Mouse (Mus musculus): ENCODE results near the gene Kif23.
A peak's percentile ranks its signal among the peaks of the same experiment; 100 is the strongest.

Kif23 gene

DNA sequence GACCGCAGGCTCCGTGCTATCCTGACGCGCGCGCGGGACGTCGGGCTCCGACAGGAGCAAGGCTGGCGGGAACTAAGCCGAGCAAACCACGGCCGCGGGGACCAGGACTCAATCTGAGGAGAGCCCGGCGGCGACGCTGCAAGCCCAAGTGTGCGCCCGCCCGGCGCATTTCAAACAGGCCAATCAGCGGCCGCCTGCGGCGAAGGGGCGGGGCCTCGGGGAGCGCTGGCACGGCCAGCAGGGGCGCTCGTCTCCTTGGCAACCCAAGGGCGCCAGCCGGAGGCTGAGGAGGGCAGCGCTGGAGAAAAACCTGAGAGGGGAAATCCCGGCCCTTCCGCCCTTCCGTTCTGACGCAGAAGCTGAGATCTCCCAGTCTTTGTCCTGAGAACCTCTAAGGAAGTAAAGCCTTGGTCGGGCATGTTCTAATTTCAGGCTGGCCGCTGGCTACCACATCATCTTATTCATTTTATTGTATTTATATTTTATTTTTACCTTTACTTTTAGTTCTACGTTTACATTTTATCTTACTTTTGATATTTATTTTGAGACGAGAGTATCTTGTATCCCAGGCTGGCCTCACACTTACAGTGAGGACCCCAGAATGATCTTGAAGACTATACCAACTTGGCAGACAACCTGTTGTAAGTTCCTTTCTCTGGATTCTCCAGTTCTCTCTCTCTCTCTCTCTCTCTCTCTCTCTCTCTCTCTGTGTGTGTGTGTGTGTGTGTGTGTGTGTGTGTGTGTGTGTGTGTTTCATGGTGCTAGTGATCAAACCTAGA, at the start of gene Kif23:
Gene Kif23 (minus strand): TSS at position 152 of the 779 bp plus-strand sequence.
- DNase-seq (ENCODE audit: low spot score in 2 of 2) = peak; percentile 99 to 100

GRCm38 (mm10) chr9:61991158-61991557, 44.6 kb upstream of the Kif23 start:
- DNase-seq (ENCODE audit: low spot score in 2 of 2) = no peak

GRCm38 (mm10) chr9:61990738-61991137, 44.2 kb upstream of the Kif23 start:
- no peak for DNase-seq (ENCODE audit: low spot score in 2 of 2)

- DNase-seq (ENCODE audit: low spot score in 2 of 2) = no peak
Observed at GRCm38 (mm10) chr9:61986055-61986454, 39.5 kb upstream of the Kif23 start.

- peak; percentile 53 to 82 for DNase-seq (ENCODE audit: low spot score in 2 of 2)
Observed at GRCm38 (mm10) chr9:61985183-61985863, 38.7 kb upstream of the Kif23 start.

- peak in 1 of 2 experiments; percentile 41 for DNase-seq (ENCODE audit: low spot score in 2 of 2)
Observed at GRCm38 (mm10) chr9:61982940-61983620, 36.5 kb upstream of the Kif23 start.

DNA sequence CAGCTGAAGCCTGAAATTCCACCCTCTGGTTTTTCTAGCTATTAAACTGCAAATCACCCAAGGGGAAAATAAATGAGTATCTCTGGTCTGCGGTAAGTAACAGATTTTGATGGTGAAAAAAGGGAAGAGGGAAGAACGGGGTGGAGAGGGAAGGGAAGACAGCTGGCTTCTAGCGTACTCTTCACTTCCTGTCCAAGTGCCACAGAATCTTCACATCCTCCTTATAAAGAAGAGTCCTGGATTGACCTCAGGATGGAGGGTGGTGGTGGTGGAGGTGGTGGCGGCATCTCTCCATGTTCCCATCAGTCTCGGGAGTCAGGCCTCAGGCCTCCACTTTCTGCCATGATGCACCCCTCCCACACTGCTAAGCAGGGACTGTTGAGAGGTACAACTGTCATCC, 35.3 kb upstream of the Kif23 start:
- DNase-seq (ENCODE audit: low spot score in 2 of 2) = no peak

- no peak for DNase-seq (ENCODE audit: low spot score in 2 of 2)
Observed at GRCm38 (mm10) chr9:61979983-61980382, 33.4 kb upstream of the Kif23 start.

GRCm38 (mm10) chr9:61977258-61977945, 30.8 kb upstream of the Kif23 start:
- no peak for DNase-seq (ENCODE audit: low spot score in 2 of 2)

GRCm38 (mm10) chr9:61972031-61972430, 25.5 kb upstream of the Kif23 start:
- no peak for DNase-seq (ENCODE audit: low spot score in 2 of 2)

DNA sequence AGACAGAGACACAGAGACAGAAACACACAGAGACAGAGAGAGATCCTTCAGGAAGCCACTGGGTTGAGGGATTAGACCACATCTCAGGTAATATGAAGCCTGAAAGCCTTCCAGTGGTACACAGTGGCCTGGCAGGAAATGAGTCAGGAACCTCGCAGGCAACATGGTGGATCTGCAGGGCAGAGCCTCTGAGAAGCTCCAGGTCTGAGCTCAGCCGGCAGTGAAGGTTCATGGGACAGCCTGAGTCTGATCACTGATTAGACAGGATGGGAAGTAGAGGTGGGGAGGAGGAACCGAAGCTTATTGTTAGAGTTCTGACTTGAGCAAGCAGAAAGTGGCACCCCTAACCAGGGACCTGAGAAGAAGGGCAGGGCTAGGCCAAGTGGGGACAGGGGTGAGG, 24.5 kb upstream of the Kif23 start:
- no peak for DNase-seq (ENCODE audit: low spot score in 2 of 2)

DNA sequence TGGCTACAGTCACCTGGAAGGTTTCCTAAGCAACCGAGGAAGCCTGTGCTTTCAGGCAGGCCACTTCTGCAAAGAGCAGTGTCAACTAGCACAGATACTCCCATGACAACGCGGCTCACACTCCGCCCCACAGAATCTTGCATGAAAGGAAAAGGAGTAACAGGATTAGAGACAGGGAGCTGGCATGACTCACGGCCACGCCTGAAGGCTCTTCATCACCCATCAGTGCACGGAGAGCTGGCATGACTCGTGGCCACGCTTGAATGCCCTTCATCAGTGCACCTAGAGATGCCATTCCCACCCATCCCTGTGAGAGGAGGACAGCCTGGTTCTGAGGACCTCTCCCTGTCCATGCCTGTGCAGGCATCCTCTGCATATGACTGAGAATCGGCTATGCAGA, 20.8 kb upstream of the Kif23 start:
- no peak for DNase-seq (ENCODE audit: low spot score in 2 of 2)

- DNase-seq (ENCODE audit: low spot score in 2 of 2) = no peak
Observed at GRCm38 (mm10) chr9:61965987-61966386, 19.4 kb upstream of the Kif23 start.

DNA sequence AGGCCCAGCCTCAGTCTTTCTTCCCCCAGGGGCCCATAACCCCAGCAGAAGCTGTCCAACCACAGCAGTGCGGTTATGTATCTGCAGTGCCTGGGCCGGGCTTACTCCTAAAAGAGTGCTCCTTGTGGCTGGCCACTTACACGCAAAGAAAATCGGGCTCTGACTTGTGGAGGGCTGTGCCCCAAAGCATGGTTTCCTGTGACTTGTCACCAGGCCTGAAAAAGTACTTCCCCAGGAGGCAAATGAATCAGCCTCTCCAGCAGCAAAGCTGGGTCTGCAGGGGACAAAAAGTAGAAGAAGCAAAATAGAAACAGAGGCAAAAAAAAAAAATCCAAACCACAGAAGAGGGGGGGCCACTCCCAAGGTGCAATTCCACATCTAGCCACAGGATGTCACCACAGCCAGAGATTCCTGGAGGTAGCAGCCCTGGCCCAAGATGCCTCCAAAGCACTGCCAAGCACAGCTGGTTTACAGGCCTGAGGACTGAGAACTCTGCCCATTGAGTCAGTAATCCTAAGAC, 18.9 kb upstream of the Kif23 start:
- peak; percentile 75 to 88 for DNase-seq (ENCODE audit: low spot score in 2 of 2)

DNA sequence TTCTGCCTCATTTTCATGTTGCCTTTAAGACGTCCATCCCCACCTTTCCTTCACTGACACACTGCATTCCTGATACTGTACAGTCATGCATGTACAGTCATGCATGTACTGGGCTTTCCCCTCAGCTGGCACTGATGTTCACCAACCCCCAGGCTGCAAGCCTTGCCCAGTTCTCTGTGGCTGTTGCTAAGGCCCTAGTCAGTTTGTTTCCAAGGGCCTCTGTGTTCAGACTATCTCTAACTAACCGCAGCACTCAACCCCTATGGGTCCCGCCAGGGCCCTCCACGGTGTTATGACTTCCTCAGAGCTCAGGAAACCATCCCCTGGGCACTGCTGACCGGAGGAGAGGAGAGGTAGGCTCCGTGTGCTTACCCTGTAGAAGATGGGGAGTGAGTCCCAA, 16.8 kb upstream of the Kif23 start:
- DNase-seq (ENCODE audit: low spot score in 2 of 2) = no peak

- DNase-seq (ENCODE audit: low spot score in 2 of 2) = no peak
Observed at GRCm38 (mm10) chr9:61961181-61961580, 14.6 kb upstream of the Kif23 start.

DNA sequence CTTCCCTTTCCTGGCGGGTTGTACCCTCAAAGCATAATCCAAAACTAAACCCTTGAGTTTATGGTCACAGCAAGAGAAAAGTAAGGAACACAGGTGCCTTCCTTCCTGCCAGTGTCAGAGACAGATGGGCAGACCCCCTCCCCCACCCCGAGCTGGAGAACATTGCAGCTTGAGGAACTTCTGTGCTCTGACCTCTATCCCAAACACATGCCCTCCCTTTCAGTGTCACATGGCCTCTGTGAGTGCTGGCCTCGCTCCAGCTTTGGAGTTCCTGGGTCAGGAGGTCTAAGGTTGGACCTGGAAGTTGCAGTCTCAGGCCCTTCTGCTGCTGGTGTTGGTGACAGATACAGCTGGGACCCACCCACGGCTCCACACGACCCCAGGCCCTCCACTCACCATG, 14.2 kb upstream of the Kif23 start:
- no peak for DNase-seq (ENCODE audit: low spot score in 2 of 2)

DNA sequence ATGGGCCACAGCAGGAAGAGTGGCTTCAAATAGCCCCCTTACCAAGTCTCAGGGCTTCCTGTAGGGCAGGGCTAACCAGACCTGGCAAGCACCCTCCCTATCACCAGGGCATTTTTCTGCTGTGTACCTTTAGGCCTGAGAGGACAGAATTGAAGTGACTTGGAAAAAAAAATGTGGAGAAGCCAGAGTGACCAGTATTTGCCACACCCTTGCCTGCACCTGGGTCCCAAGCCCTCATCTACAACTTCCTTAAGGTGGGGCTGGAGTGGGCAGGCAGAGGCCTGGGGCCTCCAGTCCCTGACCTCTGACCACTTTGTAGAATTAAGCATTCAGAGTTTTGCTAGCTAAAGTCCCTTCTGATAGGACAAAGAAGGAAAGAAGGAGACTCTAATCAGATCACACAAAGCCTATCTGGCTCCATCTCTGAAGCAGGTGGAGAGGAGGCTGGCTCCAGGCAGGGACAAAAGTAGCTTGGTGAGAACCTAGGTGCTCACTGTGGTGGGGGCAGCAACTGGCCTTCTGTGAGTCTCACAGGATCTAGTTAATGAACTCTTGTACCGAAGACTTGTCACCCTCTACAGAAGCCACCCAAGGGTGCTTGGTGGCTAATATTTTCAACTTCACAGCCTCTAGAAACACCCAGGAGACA, 13.5 kb upstream of the Kif23 start:
- DNase-seq (ENCODE audit: low spot score in 2 of 2) = no peak

DNA sequence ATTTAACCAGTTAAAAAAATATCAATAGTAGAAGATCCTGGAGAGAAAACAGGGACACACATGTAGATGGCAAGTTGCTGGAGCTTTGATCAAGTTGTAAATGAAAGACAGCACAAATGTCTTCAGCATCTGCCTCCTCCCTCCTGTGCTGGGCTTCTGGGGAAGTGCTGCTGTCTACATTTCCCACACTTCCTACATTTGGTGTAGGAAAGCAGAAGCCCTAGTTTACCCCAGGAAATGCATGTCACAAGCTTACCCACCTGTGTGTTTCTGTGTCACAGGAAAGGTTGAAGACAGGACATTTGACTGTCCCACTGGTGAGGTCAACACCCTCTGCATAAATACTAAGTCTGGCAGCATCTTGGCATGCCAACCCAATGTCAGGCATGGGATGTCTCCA, 8.1 kb upstream of the Kif23 start:
- no peak for DNase-seq (ENCODE audit: low spot score in 2 of 2)

DNA sequence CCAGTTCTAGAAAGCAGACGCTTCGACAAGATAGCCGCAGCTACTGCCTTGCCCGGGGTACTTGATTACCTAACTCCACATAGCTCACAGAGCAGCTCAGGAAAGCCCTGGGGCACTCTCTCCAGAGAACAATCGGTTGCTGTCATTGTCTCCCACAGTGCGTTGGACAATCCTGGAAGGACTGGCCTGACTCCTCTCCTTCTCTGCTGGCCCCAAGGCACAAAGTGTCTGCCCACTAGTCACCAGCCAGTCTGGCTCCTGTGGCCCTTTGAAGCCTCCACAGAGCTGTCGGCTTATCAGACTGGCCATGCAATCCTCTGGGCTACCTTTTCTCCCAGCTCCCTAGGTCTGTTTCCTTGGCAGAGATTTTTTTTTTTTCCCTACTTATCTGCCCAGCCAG, 5.7 kb upstream of the Kif23 start:
- no peak for DNase-seq (ENCODE audit: low spot score in 2 of 2)
